ENCODE assay signal across 20 mouse cellular contexts in the genomic region with DNA sequence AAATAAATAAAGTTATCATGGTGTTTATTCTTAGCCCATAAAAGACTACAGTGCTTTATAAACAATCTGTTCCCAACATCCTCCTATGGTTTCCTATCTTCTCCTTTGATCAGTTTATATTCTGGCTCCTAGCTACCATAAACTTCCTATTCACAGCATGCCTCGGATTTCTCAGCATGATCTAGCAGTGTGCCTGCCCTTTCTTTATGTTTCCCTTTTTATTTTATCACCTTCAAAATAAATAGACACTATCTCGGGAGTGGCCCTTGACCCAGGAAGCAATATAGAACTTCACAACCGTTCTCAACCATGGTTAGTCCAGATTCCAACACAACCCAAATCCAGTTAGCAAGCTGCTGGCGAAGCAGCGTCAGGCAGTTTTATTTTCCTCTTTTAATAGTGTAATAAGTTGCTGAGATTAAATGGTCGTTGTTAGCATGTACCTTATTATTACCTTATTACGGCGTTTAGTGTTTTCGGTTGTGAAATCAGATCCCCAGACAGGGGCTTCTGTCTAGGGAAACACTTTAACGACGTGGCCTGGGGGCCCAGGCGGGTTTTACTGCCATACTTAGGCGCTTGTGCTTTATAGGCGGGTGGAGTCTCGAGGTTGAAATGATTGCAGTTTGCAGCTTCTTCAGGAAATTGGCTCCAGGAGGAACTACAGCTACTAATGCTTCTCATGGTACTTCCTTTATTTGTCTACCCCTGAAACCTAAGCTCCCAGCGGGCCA. TPM values are rescaled to one million over a fixed set of nuclear protein-coding genes. Genes with fewer than 3 reads are reported as not detected.
DNase-seq lines count a peak whose midpoint lies in the region; ATAC-seq lines count a peak whose summit lies in the region.
"Had no signal": no experiment of that assay in that cellular context is flagged by ENCODE, and none has a peak within 500 bp of the region (broad histone marks: within the 10 kb centered on the region; RNA-seq: fewer than 3 reads in every experiment).

No protein-coding gene starts in this region.

- 38% methylated on average over 16 of the region's 16 CpGs for WGBS in lung, embryonic 16.5 days
- 35% methylated on average over 16 of the region's 16 CpGs for WGBS in embryonic facial prominence, embryonic 12.5 days
- 6% methylated on average over 16 of the region's 16 CpGs for WGBS in large intestine, adult 2 months
- 10% methylated on average over 16 of the region's 16 CpGs for WGBS in neural tube, embryonic 15.5 days
- 67% methylated on average over 16 of the region's 16 CpGs for WGBS in hindbrain, embryonic 16.5 days

- DNase-seq in lung, adult 18-20 months, result no peak
- DNase-seq in large intestine, adult 2 months (ENCODE audit: low read depth, low spot score), result peak; percentile 73
- no peak for DNase-seq in thymus, postnatal 25 days
- DNase-seq in thymus, postnatal 0 days (ENCODE audit: low spot score), result no peak
- DNase-seq: adrenal gland, postnatal 14 days; cerebellum, postnatal 14 days; forebrain, postnatal 0 days; gastrocnemius, postnatal 36 days; kidney, postnatal 10 days; layer of hippocampus, postnatal 36 days; left cerebral cortex, postnatal 4 days; lung, postnatal 14 days had no signal

- peak overlapping the region; percentile 9; the same call in 1 of the 2 replicates for H3K4me2 ChIP-seq in lung, embryonic 16.5 days (ENCODE audit: low read depth, low read length)
- 0 out of 2 replicates have a peak overlapping the region, but pooled peaks have one; percentile 13 for H3K4me2 ChIP-seq in embryonic facial prominence, embryonic 12.5 days (replicated peaks)
- H3K4me2 ChIP-seq in neural tube, embryonic 15.5 days, result peak overlapping the region; percentile 44
- no peak overlapping the region for H3K4me2 ChIP-seq in hindbrain, embryonic 16.5 days (ENCODE audit: low read length)
- H3K4me2 ChIP-seq: heart, embryonic 12.5 days had no signal

- H3K4me3 ChIP-seq in lung, embryonic 16.5 days (ENCODE audit: low read length), result no peak overlapping the region
- H3K4me3 ChIP-seq in embryonic facial prominence, embryonic 12.5 days, result no peak overlapping the region
- no peak overlapping the region; the same call in 1 of the 2 replicates for H3K4me3 ChIP-seq in neural tube, embryonic 15.5 days (replicated peaks)
- H3K4me3 ChIP-seq in hindbrain, embryonic 16.5 days (ENCODE audit: low read length), result no peak overlapping the region
- H3K4me3 ChIP-seq: erythroblast, embryonic 14.5 days; heart, embryonic 12.5 days had no signal

- no peak overlapping the region for H3K9ac ChIP-seq in lung, embryonic 16.5 days (ENCODE audit: low read length)
- H3K9ac ChIP-seq in embryonic facial prominence, embryonic 12.5 days, result no peak overlapping the region
- H3K9ac ChIP-seq in neural tube, embryonic 15.5 days (replicated peaks), result no peak overlapping the region
- no peak overlapping the region for H3K9ac ChIP-seq in hindbrain, embryonic 16.5 days (ENCODE audit: low read depth, low read length)
- H3K9ac ChIP-seq: forebrain, postnatal 0 days; heart, embryonic 12.5 days had no signal

- H3K36me3 ChIP-seq in lung, embryonic 16.5 days (ENCODE audit: control insufficient read depth, insufficient read depth, low read length), result no peaks in the 10 kb centered on the region
- H3K36me3 ChIP-seq in embryonic facial prominence, embryonic 12.5 days, result no peaks in the 10 kb centered on the region
- H3K36me3 ChIP-seq in neural tube, embryonic 15.5 days, result no peaks in the 10 kb centered on the region
- H3K36me3 ChIP-seq in hindbrain, embryonic 16.5 days (ENCODE audit: control insufficient read depth, insufficient read depth, low read length), result no peaks in the 10 kb centered on the region
- H3K36me3 ChIP-seq: G1E; heart, embryonic 12.5 days had no signal

- H3K27me3 ChIP-seq in lung, embryonic 16.5 days (ENCODE audit: control insufficient read depth, insufficient read depth, low read depth, low read length), result peaks cover 22% of the 10 kb centered on the region
- H3K27me3 ChIP-seq in embryonic facial prominence, embryonic 12.5 days, result no peaks in the 10 kb centered on the region
- no peaks in the 10 kb centered on the region for H3K27me3 ChIP-seq in neural tube, embryonic 15.5 days (replicated peaks)
- no peaks in the 10 kb centered on the region for H3K27me3 ChIP-seq in hindbrain, embryonic 16.5 days (replicated peaks; ENCODE audit: control insufficient read depth, insufficient read depth, low read length)
- H3K27me3 ChIP-seq: heart, embryonic 12.5 days had no signal

- H3K4me1 ChIP-seq in lung, embryonic 16.5 days (replicated peaks; ENCODE audit: control insufficient read depth, insufficient read depth, low read length), result no peaks in the 10 kb centered on the region
- H3K4me1 ChIP-seq in embryonic facial prominence, embryonic 12.5 days, result peaks cover 13% of the 10 kb centered on the region; the same call in 1 of the 2 replicates
- peaks cover 11% of the 10 kb centered on the region; the same call in 1 of the 2 replicates for H3K4me1 ChIP-seq in neural tube, embryonic 15.5 days
- H3K4me1 ChIP-seq in hindbrain, embryonic 16.5 days (ENCODE audit: control insufficient read depth, insufficient read depth, low read depth, low read length), result no peaks in the 10 kb centered on the region
- H3K4me1 ChIP-seq: heart, embryonic 12.5 days had no signal

- no peaks in the 10 kb centered on the region for H3K9me3 ChIP-seq in lung, embryonic 16.5 days (ENCODE audit: control insufficient read depth, low read length)
- no peaks in the 10 kb centered on the region for H3K9me3 ChIP-seq in embryonic facial prominence, embryonic 12.5 days
- H3K9me3 ChIP-seq in neural tube, embryonic 15.5 days (replicated peaks), result no peaks in the 10 kb centered on the region
- H3K9me3 ChIP-seq in hindbrain, embryonic 16.5 days (ENCODE audit: control insufficient read depth, low read length), result no peaks in the 10 kb centered on the region
- H3K9me3 ChIP-seq: heart, embryonic 12.5 days had no signal

- H3K27ac ChIP-seq in lung, embryonic 16.5 days (ENCODE audit: low read length), result no peak overlapping the region
- H3K27ac ChIP-seq in embryonic facial prominence, embryonic 12.5 days, result no peak overlapping the region
- no peak overlapping the region; the same call in 1 of the 2 replicates for H3K27ac ChIP-seq in neural tube, embryonic 15.5 days (replicated peaks)
- no peak overlapping the region for H3K27ac ChIP-seq in hindbrain, embryonic 16.5 days (ENCODE audit: low read depth, low read length)

- peak; percentile 78 for ATAC-seq in lung, embryonic 16.5 days (ENCODE audit: low read depth)
- no peak for ATAC-seq in embryonic facial prominence, embryonic 12.5 days (ENCODE audit: insufficient number of reproducible peaks, insufficient read depth, low FRiP score, low TSS enrichment)
- ATAC-seq in neural tube, embryonic 15.5 days (ENCODE audit: low FRiP score), result no peak; the same call in 1 of the 2 replicates
- no peak for ATAC-seq in hindbrain, embryonic 16.5 days
- ATAC-seq: forebrain, postnatal 0 days had no signal

RNA-seq across cellular contexts. Expression of a gene that starts 12.4 kb away (rescaled TPM):
- not detected in 2 replicates for polyA plus RNA-seq in lung, embryonic 16.5 days (2015; fragmentation: Nextera tagmentation; extraction: Ambion mirVana)
- polyA plus RNA-seq in embryonic facial prominence, embryonic 12.5 days (2016; fragmentation: Nextera tagmentation; extraction: Ambion mirVana), result not detected in 2 replicates
- polyA plus RNA-seq in large intestine, adult 2 months (2012; rRNA removed), result not detected in 2 replicates
- not detected in 2 replicates for polyA plus RNA-seq in neural tube, embryonic 15.5 days (2015; fragmentation: Nextera tagmentation; extraction: Ambion mirVana)
- polyA plus RNA-seq in thymus, postnatal 0 days (2015; fragmentation: Nextera tagmentation; extraction: Ambion mirVana), result not detected in 2 replicates
- not detected in 2 replicates for polyA plus RNA-seq in hindbrain, embryonic 16.5 days (2015; fragmentation: Nextera tagmentation; extraction: Ambion mirVana)
- polyA plus RNA-seq: erythroblast, embryonic 14.5 days; forebrain, postnatal 0 days; G1E; heart, embryonic 12.5 days; midbrain, postnatal 0 days had no signal

RNA-seq across cellular contexts. Expression of a gene that starts 27.8 kb away (rescaled TPM):
- not detected in 2 replicates for polyA plus RNA-seq in lung, embryonic 16.5 days (2015; fragmentation: Nextera tagmentation; extraction: Ambion mirVana)
- not detected in 2 replicates for polyA plus RNA-seq in embryonic facial prominence, embryonic 12.5 days (2016; fragmentation: Nextera tagmentation; extraction: Ambion mirVana)
- not detected in 2 replicates for polyA plus RNA-seq in large intestine, adult 2 months (2012; rRNA removed)
- polyA plus RNA-seq in neural tube, embryonic 15.5 days (2015; fragmentation: Nextera tagmentation; extraction: Ambion mirVana), result not detected in 2 replicates
- polyA plus RNA-seq in thymus, postnatal 0 days (2015; fragmentation: Nextera tagmentation; extraction: Ambion mirVana), result not detected in 2 replicates
- not detected in 2 replicates for polyA plus RNA-seq in hindbrain, embryonic 16.5 days (2015; fragmentation: Nextera tagmentation; extraction: Ambion mirVana)
- polyA plus RNA-seq: erythroblast, embryonic 14.5 days; forebrain, postnatal 0 days; G1E; heart, embryonic 12.5 days; midbrain, postnatal 0 days had no signal

RNA-seq across cellular contexts. Expression of a gene that starts 36.7 kb away (rescaled TPM):
- 3.3 and 4.0 TPM in 2 replicates for polyA plus RNA-seq in lung, embryonic 16.5 days (2015; fragmentation: Nextera tagmentation; extraction: Ambion mirVana)
- 4.8 and 5.3 TPM in 2 replicates for polyA plus RNA-seq in embryonic facial prominence, embryonic 12.5 days (2016; fragmentation: Nextera tagmentation; extraction: Ambion mirVana)
- polyA plus RNA-seq in large intestine, adult 2 months (2012; rRNA removed), result 0.91 and 2.0 TPM in 2 replicates
- 10.3 TPM in 1 of 2 replicates, not detected in the other for polyA plus RNA-seq in neural tube, embryonic 15.5 days (2015; fragmentation: Nextera tagmentation; extraction: Ambion mirVana)
- 2.7 and 3.3 TPM in 2 replicates for polyA plus RNA-seq in thymus, postnatal 0 days (2015; fragmentation: Nextera tagmentation; extraction: Ambion mirVana)
- polyA plus RNA-seq in hindbrain, embryonic 16.5 days (2015; fragmentation: Nextera tagmentation; extraction: Ambion mirVana), result not detected in 2 replicates
- polyA plus RNA-seq: erythroblast, embryonic 14.5 days; forebrain, postnatal 0 days; G1E; midbrain, postnatal 0 days had no signal

RNA-seq across cellular contexts. Expression of a gene that starts 47.9 kb away (rescaled TPM):
- polyA plus RNA-seq in lung, embryonic 16.5 days (2015; fragmentation: Nextera tagmentation; extraction: Ambion mirVana), result not detected in 2 replicates
- polyA plus RNA-seq in embryonic facial prominence, embryonic 12.5 days (2016; fragmentation: Nextera tagmentation; extraction: Ambion mirVana), result not detected in 2 replicates
- not detected in 2 replicates for polyA plus RNA-seq in large intestine, adult 2 months (2012; rRNA removed)
- polyA plus RNA-seq in neural tube, embryonic 15.5 days (2015; fragmentation: Nextera tagmentation; extraction: Ambion mirVana), result 0.15 TPM in 1 of 2 replicates, not detected in the other
- polyA plus RNA-seq in thymus, postnatal 0 days (2015; fragmentation: Nextera tagmentation; extraction: Ambion mirVana), result not detected in 2 replicates
- not detected in 2 replicates for polyA plus RNA-seq in hindbrain, embryonic 16.5 days (2015; fragmentation: Nextera tagmentation; extraction: Ambion mirVana)
- polyA plus RNA-seq: erythroblast, embryonic 14.5 days; forebrain, postnatal 0 days; G1E; heart, embryonic 12.5 days; midbrain, postnatal 0 days had no signal
